Mouse (Mus musculus) c-Kit-positive CD71-negative TER-119-negative erythroid progenitor cells, embryonic 14.5 days (primary cell): ENCODE results near the gene Btbd35f2.
"Not testable (repeated sequence)": the region's sequence is repeated elsewhere in the genome, so short reads cannot be mapped to it uniquely, and the experiment has no call there.

Experiments
- DNase-seq: peaks from one replicate; pipeline ENCODE4 v3.0.0-alpha.2; 2013; ENCODE audit warnings: low read depth

Btbd35f2 gene

DNA sequence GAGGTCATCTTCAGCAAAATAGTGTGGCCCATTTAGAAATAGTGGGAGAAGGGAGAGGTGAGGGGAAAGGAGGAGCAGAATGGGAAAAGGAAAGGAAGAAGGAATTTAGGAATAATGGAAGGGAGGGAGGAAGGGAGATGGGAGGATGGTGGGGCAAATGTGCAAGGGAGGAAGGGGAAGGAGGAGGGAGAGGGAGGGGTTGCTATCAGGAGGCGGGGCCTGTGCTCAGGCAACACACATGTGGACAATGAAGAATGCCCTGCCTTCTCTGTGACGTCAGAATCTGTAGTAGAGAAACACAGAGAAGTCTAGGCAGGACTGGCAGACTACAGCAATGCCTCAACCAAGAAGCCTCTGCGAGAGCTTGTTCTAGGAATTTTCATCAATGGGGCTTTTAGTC is at the start of gene Btbd35f2:
TSS of gene Btbd35f2 (plus strand) at position 301 of the 400 bp plus-strand sequence.
- not testable (repeated sequence) for DNase-seq
